Comparison of ENCODE assay signal across 8 mouse cellular contexts in the genomic region with DNA sequence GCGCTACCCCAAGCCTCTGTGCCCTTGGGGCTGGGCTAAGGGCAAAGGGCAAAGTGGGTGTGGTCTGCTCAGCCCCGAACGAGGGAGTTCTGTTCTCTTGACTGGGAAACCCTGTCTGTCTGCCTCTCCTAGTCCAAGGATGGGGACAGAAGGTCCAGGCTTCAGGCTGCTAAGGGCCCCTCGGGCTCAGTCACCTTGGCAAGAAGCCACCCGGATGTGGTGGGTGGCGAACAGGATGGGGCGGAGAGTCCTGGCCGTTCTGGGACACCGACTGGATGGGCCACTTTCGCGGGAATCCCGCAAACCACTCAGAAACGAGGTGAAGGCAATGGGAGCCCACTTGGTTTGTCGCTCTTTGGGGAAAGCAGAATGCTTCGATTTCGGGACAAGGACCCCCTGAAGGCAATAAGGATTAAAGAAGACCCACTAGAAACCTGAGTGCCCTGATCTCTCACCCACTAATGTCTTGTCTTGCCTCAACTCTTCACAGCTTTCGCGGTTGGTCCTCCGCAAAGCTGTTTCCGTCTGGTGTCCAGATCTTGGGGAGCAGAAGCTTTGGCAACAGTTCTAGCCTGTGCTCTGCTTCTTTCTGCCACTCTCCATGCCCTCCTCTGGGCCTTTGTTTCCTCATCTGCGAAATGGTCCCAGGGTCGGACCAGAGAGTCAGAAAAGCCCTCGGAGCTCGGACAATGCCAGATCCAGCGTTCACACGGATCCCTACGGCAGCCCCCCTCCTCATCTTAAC. TPM values are rescaled to one million over a fixed set of nuclear protein-coding genes. Genes with fewer than 3 reads are reported as not detected.
DNase-seq lines count a peak whose midpoint lies in the region; ATAC-seq lines count a peak whose summit lies in the region.

No protein-coding gene starts in this region.

- H3K9ac ChIP-seq in forebrain, embryonic 16.5 days (replicated peaks; ENCODE audit: low read depth, low read length), result peak overlapping the region; percentile 95
- H3K9ac ChIP-seq in limb, embryonic 12.5 days (replicated peaks), result peak overlapping the region; percentile 89
- H3K9ac ChIP-seq in midbrain, embryonic 11.5 days (ENCODE audit: low read length), result peak overlapping the region; percentile 98

- ATAC-seq in forebrain, embryonic 16.5 days, result 0 out of 2 replicates have a peak, but pooled peaks have one; percentile 1
- ATAC-seq in hematopoietic stem cell, adult 5-6 weeks (replicated peaks in 1 of 2; ENCODE audit: insufficient read depth in 1 of 2, low FRiP score in 2 of 2, low TSS enrichment in 1 of 2, low read depth in 1 of 2, poor library complexity in 2 of 2, severe bottlenecking in 2 of 2), result 0 out of 4 replicates have a peak, but pooled peaks have one; percentile 22 to 30
- no peak for ATAC-seq in limb, embryonic 12.5 days (ENCODE audit: insufficient number of reproducible peaks, insufficient read depth, low FRiP score, low TSS enrichment, low read depth)
- ATAC-seq in midbrain, embryonic 11.5 days (ENCODE audit: low FRiP score), result no peak

- H3K4me2 ChIP-seq in forebrain, embryonic 16.5 days (ENCODE audit: low read length), result peak overlapping the region; percentile 85
- peak overlapping the region; percentile 97 for H3K4me2 ChIP-seq in limb, embryonic 12.5 days
- H3K4me2 ChIP-seq in midbrain, embryonic 11.5 days, result peak overlapping the region; percentile 83

- no peaks in the 10 kb centered on the region for H3K36me3 ChIP-seq in forebrain, embryonic 16.5 days (ENCODE audit: control insufficient read depth, insufficient read depth)
- H3K36me3 ChIP-seq in limb, embryonic 12.5 days, result no peaks in the 10 kb centered on the region
- no peaks in the 10 kb centered on the region for H3K36me3 ChIP-seq in midbrain, embryonic 11.5 days (ENCODE audit: control insufficient read depth, insufficient read depth, low read length)

- WGBS in forebrain, embryonic 16.5 days, result 1% methylated on average over 27 of the region's 27 CpGs
- 2% methylated on average over 27 of the region's 27 CpGs for WGBS in limb, embryonic 12.5 days
- under 1% methylated on average over 27 of the region's 27 CpGs for WGBS in midbrain, embryonic 11.5 days

- peaks cover 44% of the 10 kb centered on the region for H3K4me1 ChIP-seq in forebrain, embryonic 16.5 days (replicated peaks; ENCODE audit: control insufficient read depth, insufficient read depth, low read length)
- H3K4me1 ChIP-seq in limb, embryonic 12.5 days (replicated peaks), result peaks cover 41% of the 10 kb centered on the region
- peaks cover 37% of the 10 kb centered on the region for H3K4me1 ChIP-seq in midbrain, embryonic 11.5 days (ENCODE audit: control insufficient read depth, insufficient read depth, low read length)

- H3K27ac ChIP-seq in forebrain, embryonic 16.5 days (ENCODE audit: low read length), result peak overlapping the region; percentile 62; the same call in 1 of the 2 replicates
- peak overlapping the region; percentile 96 for H3K27ac ChIP-seq in limb, embryonic 12.5 days
- H3K27ac ChIP-seq in midbrain, embryonic 11.5 days (ENCODE audit: low read depth, low read length), result 0 out of 2 replicates have a peak overlapping the region, but pooled peaks have one; percentile 94

- peak overlapping the region; percentile 52 for H3K4me3 ChIP-seq in forebrain, embryonic 16.5 days (replicated peaks; ENCODE audit: low read length)
- peak overlapping the region; percentile 85 for H3K4me3 ChIP-seq in limb, embryonic 12.5 days (replicated peaks)
- peak overlapping the region; percentile 98 for H3K4me3 ChIP-seq in midbrain, embryonic 11.5 days (ENCODE audit: low read depth, low read length)

- DNase-seq in left cerebral cortex, postnatal 4 days, result peak; percentile 83
- no peak for DNase-seq in left cerebral cortex, adult 8-10 months (ENCODE audit: low spot score in 2 of 2)
- DNase-seq in cerebellum, adult 11-12 months, result peak; percentile 74
- peak; percentile 97 for DNase-seq in midbrain, embryonic 11.5 days (ENCODE audit: low spot score, missing footprints)
- peak; percentile 14 for DNase-seq in thymus, postnatal 14 days

- no peaks in the 10 kb centered on the region for H3K27me3 ChIP-seq in forebrain, embryonic 16.5 days (replicated peaks; ENCODE audit: control insufficient read depth, insufficient read depth, low read length)
- peaks cover 34% of the 10 kb centered on the region for H3K27me3 ChIP-seq in limb, embryonic 12.5 days
- H3K27me3 ChIP-seq in midbrain, embryonic 11.5 days (ENCODE audit: control insufficient read depth, insufficient read depth, low read length), result no peaks in the 10 kb centered on the region

- H3K9me3 ChIP-seq in forebrain, embryonic 16.5 days (ENCODE audit: control insufficient read depth, low read length), result no peaks in the 10 kb centered on the region
- H3K9me3 ChIP-seq in limb, embryonic 12.5 days, result no peaks in the 10 kb centered on the region
- no peaks in the 10 kb centered on the region for H3K9me3 ChIP-seq in midbrain, embryonic 11.5 days (ENCODE audit: control insufficient read depth, low read length)

- intact Hi-C loops in left cerebral cortex, postnatal 4 days (cut with DNase I), result loop anchor here (2.0 to 10.0 kb wide), 2 partner anchors 122 to 228 kb away; no protein-coding TSS in a partner anchor

RNA-seq across cellular contexts. Expression of gene Nectin1, which starts 0.7 kb away (rescaled TPM):
- total RNA-seq in left cerebral cortex, postnatal 4 days (2021), result 10 to 100 TPM; 87.7 to 95.8 TPM
- total RNA-seq in left cerebral cortex, adult 8-10 months (2022), result 10 to 100 TPM; 53.8 to 66.5 (median 60.4) TPM
- polyA plus RNA-seq in forebrain, embryonic 16.5 days (2015; fragmentation: Nextera tagmentation; extraction: Ambion mirVana), result 8.6 and 10.1 TPM in 2 replicates
- 0.38 and 0.50 TPM in 2 replicates for total RNA-seq in hematopoietic stem cell, adult 5-6 weeks (2017)
- polyA plus RNA-seq in limb, embryonic 12.5 days (2016; fragmentation: Nextera tagmentation; extraction: Ambion mirVana), result 5.5 and 6.0 TPM in 2 replicates
- polyA plus RNA-seq in midbrain, embryonic 11.5 days (2014; fragmentation: Nextera tagmentation; extraction: Ambion mirVana), result 6.9 and 8.3 TPM in 2 replicates

Comparison
In these comparisons a context has a peak if more than half of its experiments do, and no peak if none do; other contexts are left out.
1. DNase-seq: peak in left cerebral cortex, postnatal 4 days (single experiment), cerebellum, adult 11-12 months (single experiment), midbrain, embryonic 11.5 days (single experiment) and thymus, postnatal 14 days (single experiment); none in left cerebral cortex, adult 8-10 months (0 of 2).
2. ATAC-seq: peak in forebrain, embryonic 16.5 days (single experiment) and hematopoietic stem cell, adult 5-6 weeks (2 of 2); none in limb, embryonic 12.5 days (single experiment) and midbrain, embryonic 11.5 days (single experiment).
3. RNA of gene Nectin1, which starts 0.7 kb away (total RNA-seq): 87.7 to 95.8 TPM in left cerebral cortex, postnatal 4 days and 53.8 to 66.5 TPM in left cerebral cortex, adult 8-10 months; 0.38 to 0.50 TPM in hematopoietic stem cell, adult 5-6 weeks; every median in the first group is over 10 times any median in the second.
4. Peak in every context shown above with its lines, with median percentiles within 50 percentile points of each other: H3K27ac ChIP-seq, H3K4me2 ChIP-seq, H3K4me3 ChIP-seq and H3K9ac ChIP-seq.